Mouse (Mus musculus) ES-E14 (cell line): ENCODE measurements around the gene Pla2g15.

Experiments used
- CHD2 ChIP-seq: IDR thresholded peaks from 2 replicates; pipeline ENCODE4 v1.6.1; 2014; ENCODE audit warnings: mild to moderate bottlenecking, low read depth, low read length, inconsistent platforms
- HCFC1 ChIP-seq: IDR thresholded peaks from 2 replicates; pipeline ENCODE4 v1.6.1; 2012; ENCODE audit warnings: low read length, inconsistent platforms, borderline replicate concordance; ENCODE audit not compliant: insufficient read depth
- MAFK ChIP-seq: IDR thresholded peaks from 2 replicates; pipeline ENCODE4 v1.6.1; 2014; ENCODE audit warnings: mild to moderate bottlenecking, low read depth, low read length, inconsistent platforms; ENCODE audit not compliant: insufficient read depth
- ZC3H11A ChIP-seq: IDR thresholded peaks from 2 replicates; pipeline ENCODE4 v1.6.1; 2012; ENCODE audit warnings: low read depth, mild to moderate bottlenecking, inconsistent platforms, low read length, borderline replicate concordance

DNA sequence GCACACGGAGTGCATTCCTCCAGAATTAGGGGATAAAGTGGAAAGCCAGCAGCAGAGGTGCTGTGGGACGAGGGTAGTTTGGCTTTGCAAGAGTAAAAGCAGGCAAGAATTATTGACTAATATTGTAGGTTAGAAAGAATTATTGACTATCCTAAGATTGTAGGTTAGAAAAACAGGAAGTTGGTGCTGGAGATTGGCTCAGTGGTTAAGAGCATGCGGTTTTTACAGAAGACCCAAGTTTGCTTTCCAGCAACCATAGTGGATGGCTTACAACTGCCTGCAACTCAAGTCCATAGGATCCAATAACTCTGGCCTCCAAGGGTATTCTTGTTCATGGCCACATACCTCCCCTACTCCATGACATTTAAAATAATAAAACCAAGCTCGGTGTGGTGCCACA is 4.2 kb upstream of the Pla2g15 start:
- TF ChIP-seq CHD2: no peak
- no peak for TF ChIP-seq ZC3H11A
- no peak for TF ChIP-seq MAFK
- no peak for TF ChIP-seq HCFC1
